Mouse (Mus musculus) neutrophil, adult 59 days (primary cell): ENCODE measurements around the gene Gpr179. TPM values are rescaled to one million over a fixed set of nuclear protein-coding genes. Genes with fewer than 3 reads are reported as not detected.

Experiments used
- total RNA-seq, 2 experiments: library from RNA; stranded (reverse); gene quantifications; 1 replicate in 1 of 2; 2 replicates in 1 of 2; pipeline ENCODE4 v1.2.4; 2023

Gpr179 gene
- total RNA-seq = under 1 TPM in 1 of 2 experiments, not detected in 1; 0.04 TPM

DNA sequence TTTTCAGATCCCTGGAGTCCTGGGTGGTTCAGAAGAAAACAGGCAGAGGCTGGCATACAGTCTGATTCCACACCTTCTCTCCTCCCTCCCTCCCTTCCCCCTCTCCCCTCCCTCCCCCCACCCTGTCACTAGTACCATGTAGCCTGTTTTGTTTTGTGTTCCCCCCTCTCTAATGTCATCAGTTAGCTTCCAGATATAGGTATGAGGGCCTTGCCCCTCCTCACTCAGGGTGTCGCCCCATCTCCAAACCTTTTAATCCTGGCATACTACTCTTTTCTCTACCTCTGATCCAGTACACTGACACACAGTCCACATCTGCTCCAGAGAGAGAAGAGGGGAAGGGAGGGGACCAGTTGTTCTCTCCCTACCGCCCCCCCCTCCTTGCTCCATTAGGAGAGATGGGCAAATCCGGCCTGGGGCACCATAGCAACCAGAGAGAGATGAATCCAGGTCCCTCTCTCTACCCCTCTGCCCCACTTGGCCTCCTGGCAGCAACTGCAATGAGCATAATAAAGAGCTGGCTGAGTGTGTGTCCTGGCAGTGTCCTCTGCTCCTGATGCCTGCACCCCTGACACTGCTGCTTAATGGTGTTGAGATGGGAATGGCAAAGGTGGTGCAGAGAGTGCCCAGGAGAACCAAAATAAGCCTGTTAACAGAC, at the start of gene Gpr179:
Gpr179 (minus strand) TSS at position 51 of the 658 bp plus-strand sequence.

DNA sequence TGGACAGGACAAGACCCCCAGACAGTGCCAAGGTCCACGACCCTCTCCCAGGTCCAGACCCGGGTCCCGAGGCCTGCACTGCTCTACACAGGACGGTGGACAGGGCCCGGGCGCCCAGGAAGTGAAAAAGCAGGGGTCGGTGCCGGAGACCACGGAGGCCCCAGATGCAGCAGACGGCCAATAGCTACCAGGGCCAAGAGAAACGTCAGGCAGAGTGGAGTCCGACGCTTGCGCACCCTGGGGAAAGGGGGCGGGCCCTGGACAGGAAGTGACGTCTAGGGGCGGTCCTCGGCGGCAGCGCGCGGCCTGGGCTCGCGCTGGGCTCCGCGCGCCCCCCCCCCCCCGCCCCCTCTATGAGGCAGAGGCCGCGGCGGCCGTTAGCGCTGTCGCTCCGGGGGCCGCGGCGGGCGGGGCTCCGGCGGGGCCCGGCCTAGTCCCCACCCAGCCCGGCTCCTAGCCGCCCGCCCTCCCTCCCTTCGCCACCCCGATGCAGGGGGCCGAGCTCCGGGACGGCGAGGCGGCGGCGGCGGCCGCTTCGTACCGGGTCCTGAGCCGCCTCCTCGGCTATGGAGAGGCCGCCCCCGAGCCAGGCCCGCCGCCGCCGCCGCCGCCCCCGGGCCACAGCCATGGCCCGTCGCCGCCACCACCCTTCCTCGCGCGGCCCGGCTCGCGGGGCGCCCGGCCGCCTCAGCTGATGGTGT, 10.2 kb upstream of the Gpr179 start, which contains the start of gene Socs7:
Socs7 (plus strand) TSS at position 604 of the 701 bp plus-strand sequence.

DNA sequence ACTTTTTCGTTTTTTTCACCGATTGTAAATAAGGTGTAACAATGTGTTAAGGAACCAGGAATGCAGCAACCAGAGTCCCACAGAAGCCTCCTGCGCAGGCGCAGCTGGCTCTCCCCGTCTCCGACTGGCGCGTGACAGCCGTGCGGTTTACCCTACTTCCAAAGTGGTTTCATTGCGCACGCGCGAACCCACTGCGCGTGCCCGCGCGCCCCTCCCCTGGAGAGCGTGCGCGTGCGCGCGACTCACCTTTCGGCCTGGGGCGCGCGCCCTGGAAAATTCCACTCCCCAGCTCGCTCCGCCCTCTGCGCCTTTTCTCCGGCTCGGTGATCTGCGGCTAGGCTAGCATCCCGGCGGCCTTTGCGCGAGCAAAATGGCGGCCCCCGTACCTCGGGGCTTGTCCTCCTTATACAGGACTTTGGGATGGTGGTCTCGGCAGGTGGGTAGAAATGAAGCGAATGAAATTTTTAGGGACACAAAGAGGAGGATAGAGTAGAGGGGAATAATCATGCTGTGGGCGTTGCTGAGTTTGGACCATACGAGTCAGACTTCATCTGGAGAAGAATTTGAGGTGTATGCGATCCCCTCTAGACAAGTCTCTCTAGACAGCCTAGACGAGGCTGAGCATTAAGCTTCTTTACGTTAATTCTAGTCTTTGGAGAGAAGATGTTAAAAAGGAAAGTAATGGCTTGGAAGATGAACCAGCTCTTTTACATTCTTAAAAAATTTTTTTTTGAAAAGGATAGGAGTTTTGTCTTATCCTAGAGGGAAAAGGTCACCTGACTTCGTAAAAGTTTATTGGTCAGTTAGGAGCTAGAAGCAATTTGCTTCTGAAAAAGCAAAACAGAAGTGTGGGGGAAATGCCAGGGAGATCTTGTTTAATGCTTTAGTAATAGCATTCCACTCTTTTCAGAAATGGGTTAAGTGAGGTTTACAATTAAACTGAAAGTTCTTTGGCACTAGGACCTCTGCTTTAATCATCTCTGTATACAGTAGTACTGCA, 36.1 kb downstream of the Gpr179 start, which contains the start of gene Mrpl45:
Mrpl45 (plus strand) TSS at position 213 of the 1,000 bp plus-strand sequence.

Other genes starting within 250 kb of the Gpr179 start
- under 1 TPM in 1 of 2 experiments, not detected in 1; 0.13 TPM for gene Tbx21, start 236.7 kb downstream of the Gpr179 start, total RNA-seq
- 10 to 100 TPM; 34.7 to 51.1 TPM for gene Tbkbp1, start 200.6 kb downstream of the Gpr179 start, total RNA-seq
- 100 to 1,000 TPM in 1 of 2 experiments, 10 to 100 TPM in 1; 95.5 to 111 TPM for gene Kpnb1, start 164.2 kb downstream of the Gpr179 start, total RNA-seq
- gene Npepps, start 71.4 kb downstream of the Gpr179 start, total RNA-seq = 100 to 1,000 TPM; 140 to 168 TPM
- 10 to 100 TPM; 11.0 to 11.5 TPM for gene Mrpl45, start 36.4 kb downstream of the Gpr179 start, total RNA-seq
- 1 to 10 TPM; 8.6 to 9.3 TPM for gene Socs7, start 10.5 kb upstream of the Gpr179 start, total RNA-seq
- 10 to 100 TPM; 27.6 to 38.6 TPM for gene Arhgap23, start 63.5 kb upstream of the Gpr179 start, total RNA-seq
- not detected for gene 4933428G20Rik, start 148.3 kb upstream of the Gpr179 start, total RNA-seq
- gene Srcin1, start 224.1 kb upstream of the Gpr179 start, total RNA-seq = not detected